Mouse (Mus musculus): Measurements from ENCODE around the gene Neurl1a.
A peak's percentile ranks its signal among the peaks of the same experiment; 100 is the strongest.

The Neurl1a gene

GRCm38 (mm10) chr19:47168223-47168622 is 10.4 kb upstream of the Neurl1a start:
- peak; percentile 56 for DNase-seq (ENCODE audit: low read depth)

GRCm38 (mm10) chr19:47168793-47169412 is 9.7 kb upstream of the Neurl1a start:
- peak; percentile 74 for DNase-seq (ENCODE audit: low read depth)

GRCm38 (mm10) chr19:47174515-47174914 is 4.1 kb upstream of the Neurl1a start:
- DNase-seq (ENCODE audit: low read depth) = no peak

- no peak for DNase-seq (ENCODE audit: low read depth)
These were observed 3.1 kb upstream of the Neurl1a start for GRCm38 (mm10) chr19:47175472-47175871.

GRCm38 (mm10) chr19:47176916-47177505 is 1.6 kb upstream of the Neurl1a start:
- no peak for DNase-seq (ENCODE audit: low read depth)

- DNase-seq (ENCODE audit: low read depth) = no peak
These were observed 619 bp upstream of the Neurl1a start for GRCm38 (mm10) chr19:47178001-47178400.

GRCm38 (mm10) chr19:47179272-47179809 is 721 bp downstream of the Neurl1a start:
- no peak for DNase-seq (ENCODE audit: low read depth)

GRCm38 (mm10) chr19:47180011-47180410 is 1.4 kb downstream of the Neurl1a start:
- DNase-seq (ENCODE audit: low read depth) = no peak

GRCm38 (mm10) chr19:47184221-47184620 is 5.6 kb downstream of the Neurl1a start:
- no peak for DNase-seq (ENCODE audit: low read depth)

GRCm38 (mm10) chr19:47184736-47185135 is 6.1 kb downstream of the Neurl1a start:
- no peak for DNase-seq (ENCODE audit: low read depth)

GRCm38 (mm10) chr19:47186514-47187275 is 8.1 kb downstream of the Neurl1a start:
- DNase-seq (ENCODE audit: low read depth) = no peak

GRCm38 (mm10) chr19:47188515-47189128 is 10.0 kb downstream of the Neurl1a start:
- DNase-seq (ENCODE audit: low read depth) = no peak

GRCm38 (mm10) chr19:47192158-47192557 is 13.5 kb downstream of the Neurl1a start:
- no peak for DNase-seq (ENCODE audit: low read depth)

GRCm38 (mm10) chr19:47198671-47199350 is 20.2 kb downstream of the Neurl1a start:
- no peak for DNase-seq (ENCODE audit: low read depth)

- no peak for DNase-seq (ENCODE audit: low read depth)
These were observed 23.4 kb downstream of the Neurl1a start for GRCm38 (mm10) chr19:47201972-47202371.

GRCm38 (mm10) chr19:47202429-47202828 is 23.8 kb downstream of the Neurl1a start:
- DNase-seq (ENCODE audit: low read depth) = no peak

- DNase-seq (ENCODE audit: low read depth) = no peak
These were observed 24.4 kb downstream of the Neurl1a start for GRCm38 (mm10) chr19:47203042-47203441.

GRCm38 (mm10) chr19:47204653-47205052 is 26.0 kb downstream of the Neurl1a start:
- no peak for DNase-seq (ENCODE audit: low read depth)

- no peak for DNase-seq (ENCODE audit: low read depth)
These were observed 27.5 kb downstream of the Neurl1a start for GRCm38 (mm10) chr19:47206126-47206525.

- no peak for DNase-seq (ENCODE audit: low read depth)
These were observed 31.8 kb downstream of the Neurl1a start for GRCm38 (mm10) chr19:47210432-47210831.

- no peak for DNase-seq (ENCODE audit: low read depth)
These were observed 33.1 kb downstream of the Neurl1a start for GRCm38 (mm10) chr19:47211609-47212312.
